Mouse (Mus musculus): ENCODE results near the gene Gm10277. TPM values are rescaled to one million over a fixed set of nuclear protein-coding genes. Genes with fewer than 3 reads are reported as not detected.
A peak's percentile ranks its signal among the peaks of the same experiment; 100 is the strongest.

The Gm10277 gene
- polyA plus RNA-seq, 1 experiment: not detected

DNA sequence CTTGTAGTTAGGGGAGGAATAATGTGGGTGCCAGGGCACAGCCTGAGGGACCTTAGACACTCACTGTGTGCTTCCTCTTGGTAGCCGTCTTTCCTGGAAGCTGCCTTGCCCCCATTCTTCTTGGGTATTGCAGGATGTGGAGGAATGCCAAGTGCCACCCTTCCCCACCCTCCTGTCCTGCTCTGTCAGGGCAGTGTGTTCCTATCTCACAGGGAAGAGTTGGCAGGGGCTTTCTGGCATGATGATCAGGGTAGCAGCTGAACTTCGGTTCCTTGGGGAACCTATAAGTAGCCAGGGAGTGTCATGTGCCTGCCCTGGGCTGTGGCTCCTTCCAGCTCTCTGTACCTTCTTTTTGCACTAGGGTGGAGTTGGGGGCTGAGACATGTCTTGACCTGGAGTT lies 26.4 kb upstream of the Gm10277 start:
- H3K36me3 ChIP-seq (ENCODE audit: control insufficient read depth, insufficient read depth, low read length): peaks cover 23% of the 10 kb centered on the region
- WGBS: 73% methylated on average over 2 of the region's 2 CpGs
- DNase-seq (ENCODE audit: low read depth in 1 of 2, low spot score in 2 of 2): no peak

DNA sequence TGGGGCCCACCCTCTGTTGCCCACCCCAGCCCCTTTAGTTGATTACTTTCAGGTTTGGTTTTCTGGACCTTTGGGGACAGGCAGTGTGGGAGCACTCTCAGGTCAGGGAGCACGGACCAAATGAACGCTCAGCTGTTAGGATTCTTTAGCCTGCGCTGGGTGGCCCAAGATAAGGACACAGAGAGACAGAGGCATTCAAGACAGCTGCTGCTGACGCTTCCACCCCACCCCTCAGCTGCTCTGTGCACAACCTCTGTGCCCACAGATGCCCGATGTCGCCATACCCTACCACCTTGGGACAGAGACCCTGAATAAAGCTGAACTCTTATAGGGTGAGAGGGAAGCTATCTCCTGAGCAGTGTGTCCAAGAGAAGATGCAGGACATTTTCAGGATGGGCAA lies 22.5 kb upstream of the Gm10277 start:
- no peaks in the 10 kb centered on the region for H3K27me3 ChIP-seq (ENCODE audit: control insufficient read depth, insufficient read depth, low read length)
- no peak for DNase-seq (ENCODE audit: low read depth in 1 of 2, low spot score in 2 of 2)
- 95% methylated on average over 6 of the region's 6 CpGs for WGBS
- H3K4me1 ChIP-seq (ENCODE audit: control insufficient read depth, insufficient read depth, insufficient read length): no peaks in the 10 kb centered on the region
- no peak overlapping the region for H3K4me3 ChIP-seq (ENCODE audit: extremely low read depth, insufficient read depth, insufficient read length)
- TF ChIP-seq CTCF (IDR thresholded peaks at IDR 0.05; ENCODE audit: extremely low read depth, insufficient read depth, insufficient read length, insufficient replicate concordance): no peak
- no peak for TF ChIP-seq POLR2A (IDR thresholded peaks at IDR 0.05; ENCODE audit: low read depth, low read length)
- peaks cover 10% of the 10 kb centered on the region for H3K36me3 ChIP-seq (ENCODE audit: control insufficient read depth, insufficient read depth, low read length)
- no peak overlapping the region for H3K27ac ChIP-seq (ENCODE audit: insufficient read depth, low read length)

More for the DNA sequence above, 26.4 kb upstream of the Gm10277 start:
- Histone ChIP-seq H3K27me3 (ENCODE audit: control insufficient read depth, insufficient read depth, low read length) (no peaks in the 10 kb centered on the region), H3K4me1 (ENCODE audit: control insufficient read depth, insufficient read depth, insufficient read length) (no peaks in the 10 kb centered on the region), H3K4me3 (ENCODE audit: extremely low read depth, insufficient read depth, insufficient read length) (no peak overlapping the region), H3K27ac (ENCODE audit: insufficient read depth, low read length) (no peak overlapping the region)
- TF ChIP-seq POLR2A (IDR thresholded peaks at IDR 0.05; ENCODE audit: low read depth, low read length) (no peak), CTCF (IDR thresholded peaks at IDR 0.05; ENCODE audit: extremely low read depth, insufficient read depth, insufficient read length, insufficient replicate concordance) (no peak)

DNA sequence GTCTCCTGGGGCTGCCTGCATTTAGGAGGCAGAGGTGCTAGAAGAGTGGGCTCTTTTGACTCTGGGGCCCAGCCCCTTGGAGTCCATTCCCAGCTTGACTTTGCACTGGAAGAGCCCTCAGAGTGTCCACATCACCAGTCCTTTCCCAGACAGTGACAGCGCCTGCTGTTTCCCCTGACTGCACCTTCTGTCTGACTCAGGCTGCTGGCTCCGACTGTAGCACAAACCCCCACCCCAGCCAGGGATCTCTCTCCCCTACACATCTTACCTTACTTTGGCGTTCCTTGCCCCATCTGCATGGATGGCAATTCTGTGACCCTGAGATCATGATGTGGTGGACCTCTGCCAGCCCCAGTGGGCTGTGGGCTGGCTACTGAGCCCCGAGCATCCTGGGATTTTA lies 21.7 kb upstream of the Gm10277 start:
- Histone ChIP-seq H3K4me1 (ENCODE audit: control insufficient read depth, insufficient read depth, insufficient read length) (no peaks in the 10 kb centered on the region), H3K4me3 (ENCODE audit: extremely low read depth, insufficient read depth, insufficient read length) (no peak overlapping the region), H3K27me3 (ENCODE audit: control insufficient read depth, insufficient read depth, low read length) (no peaks in the 10 kb centered on the region), H3K27ac (ENCODE audit: insufficient read depth, low read length) (no peak overlapping the region), H3K36me3 (ENCODE audit: control insufficient read depth, insufficient read depth, low read length) (peaks cover 10% of the 10 kb centered on the region)
- DNase-seq (ENCODE audit: low read depth in 1 of 2, low spot score in 2 of 2): no peak
- WGBS: 94% methylated on average over 4 of the region's 4 CpGs
- no peak for TF ChIP-seq CTCF (IDR thresholded peaks at IDR 0.05; ENCODE audit: extremely low read depth, insufficient read depth, insufficient read length, insufficient replicate concordance)
- TF ChIP-seq POLR2A (IDR thresholded peaks at IDR 0.05; ENCODE audit: low read depth, low read length): no peak

DNA sequence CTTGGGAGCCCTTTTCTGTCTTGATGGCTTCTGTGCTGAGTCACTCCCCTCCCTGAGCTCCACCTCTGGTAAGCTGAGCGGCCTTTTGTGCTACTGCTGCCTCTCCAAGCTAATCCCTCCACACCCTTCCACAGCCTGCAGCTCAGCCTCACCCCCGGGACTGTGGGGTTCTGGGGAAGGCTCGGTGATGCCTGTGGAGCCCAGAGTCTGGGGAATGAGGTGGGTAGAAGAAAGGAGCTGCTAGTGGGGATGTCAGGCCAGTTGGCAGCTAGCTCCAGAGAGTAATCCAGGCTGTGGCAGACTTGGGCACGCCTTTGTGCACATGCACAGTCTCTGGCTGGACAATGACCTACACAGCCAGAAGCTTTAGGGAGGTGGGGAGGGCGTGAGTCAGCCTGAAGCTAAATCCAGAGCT lies 20.5 kb upstream of the Gm10277 start:
- TF ChIP-seq POLR2A (IDR thresholded peaks at IDR 0.05; ENCODE audit: low read depth, low read length): no peak
- TF ChIP-seq CTCF (IDR thresholded peaks at IDR 0.05; ENCODE audit: extremely low read depth, insufficient read depth, insufficient read length, insufficient replicate concordance): no peak
- H3K27me3 ChIP-seq (ENCODE audit: control insufficient read depth, insufficient read depth, low read length): no peaks in the 10 kb centered on the region
- H3K27ac ChIP-seq (ENCODE audit: insufficient read depth, low read length): no peak overlapping the region
- no peak overlapping the region for H3K4me3 ChIP-seq (ENCODE audit: extremely low read depth, insufficient read depth, insufficient read length)
- no peak for DNase-seq (ENCODE audit: low read depth in 1 of 2, low spot score in 2 of 2)
- peaks cover 5% of the 10 kb centered on the region; the same call in 1 of the 2 replicates for H3K4me1 ChIP-seq (ENCODE audit: control insufficient read depth, insufficient read depth, insufficient read length)
- WGBS: 82% methylated on average over 5 of the region's 5 CpGs
- H3K36me3 ChIP-seq (ENCODE audit: control insufficient read depth, insufficient read depth, low read length): peaks cover 9% of the 10 kb centered on the region

DNA sequence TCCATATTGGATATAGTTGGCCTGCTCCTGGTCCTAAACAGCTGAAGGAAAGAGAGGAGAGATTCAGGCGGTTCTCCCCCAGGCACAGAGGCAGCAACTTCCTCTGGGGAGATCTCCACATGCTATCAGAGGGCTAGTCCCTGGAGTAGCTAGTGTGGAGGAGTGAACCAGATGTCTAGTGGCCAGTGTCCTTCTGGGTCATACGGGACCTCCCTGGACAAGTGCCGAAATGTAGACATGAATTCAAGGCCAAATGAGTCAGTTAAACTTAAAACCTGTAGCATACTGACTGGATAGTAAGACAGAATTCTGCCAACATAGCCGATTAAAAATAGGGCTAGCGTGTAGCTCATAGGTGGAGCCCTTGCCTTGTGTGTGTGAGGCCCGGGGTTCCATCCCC lies 19.3 kb upstream of the Gm10277 start:
- 88% methylated on average over 6 of the region's 6 CpGs for WGBS
- no peak overlapping the region for H3K4me3 ChIP-seq (ENCODE audit: extremely low read depth, insufficient read depth, insufficient read length)
- TF ChIP-seq CTCF (IDR thresholded peaks at IDR 0.05; ENCODE audit: extremely low read depth, insufficient read depth, insufficient read length, insufficient replicate concordance): no peak
- no peak for TF ChIP-seq POLR2A (IDR thresholded peaks at IDR 0.05; ENCODE audit: low read depth, low read length)
- peaks cover under 1% of the 10 kb centered on the region for H3K36me3 ChIP-seq (ENCODE audit: control insufficient read depth, insufficient read depth, low read length)
- H3K27me3 ChIP-seq (ENCODE audit: control insufficient read depth, insufficient read depth, low read length): no peaks in the 10 kb centered on the region
- no peak for DNase-seq (ENCODE audit: low read depth in 1 of 2, low spot score in 2 of 2)
- H3K27ac ChIP-seq (ENCODE audit: insufficient read depth, low read length): no peak overlapping the region
- H3K4me1 ChIP-seq (ENCODE audit: control insufficient read depth, insufficient read depth, insufficient read length): peaks cover 6% of the 10 kb centered on the region; the same call in 1 of the 2 replicates

DNA sequence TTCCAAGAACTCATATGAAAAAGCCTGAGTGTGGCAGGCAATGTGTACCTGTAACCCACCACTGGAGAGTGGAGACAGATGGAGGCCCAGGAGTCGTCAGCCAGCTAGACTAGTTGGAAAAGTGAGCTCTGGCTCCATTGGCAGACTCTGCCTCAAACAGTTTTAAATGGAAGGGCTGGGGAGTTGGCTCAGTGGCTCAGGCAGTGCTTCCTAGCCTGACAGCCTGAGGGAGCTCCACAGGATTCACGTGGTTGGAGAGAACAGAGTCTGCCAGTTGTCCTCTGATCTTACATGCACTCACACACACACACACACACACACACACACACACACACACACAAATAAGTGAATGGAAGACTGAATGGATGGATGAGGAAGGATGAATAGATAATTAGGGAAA lies 18.7 kb upstream of the Gm10277 start:
- Histone ChIP-seq H3K36me3 (ENCODE audit: control insufficient read depth, insufficient read depth, low read length) (no peaks in the 10 kb centered on the region; the same call in 1 of the 2 replicates), H3K27me3 (ENCODE audit: control insufficient read depth, insufficient read depth, low read length) (no peaks in the 10 kb centered on the region), H3K27ac (ENCODE audit: insufficient read depth, low read length) (no peak overlapping the region), H3K4me1 (ENCODE audit: control insufficient read depth, insufficient read depth, insufficient read length) (peaks cover 6% of the 10 kb centered on the region; the same call in 1 of the 2 replicates), H3K4me3 (ENCODE audit: extremely low read depth, insufficient read depth, insufficient read length) (no peak overlapping the region)
- WGBS: 72% methylated on average over 2 of the region's 2 CpGs
- no peak for TF ChIP-seq CTCF (IDR thresholded peaks at IDR 0.05; ENCODE audit: extremely low read depth, insufficient read depth, insufficient read length, insufficient replicate concordance)
- TF ChIP-seq POLR2A (IDR thresholded peaks at IDR 0.05; ENCODE audit: low read depth, low read length): no peak
- no peak for DNase-seq (ENCODE audit: low read depth in 1 of 2, low spot score in 2 of 2)

DNA sequence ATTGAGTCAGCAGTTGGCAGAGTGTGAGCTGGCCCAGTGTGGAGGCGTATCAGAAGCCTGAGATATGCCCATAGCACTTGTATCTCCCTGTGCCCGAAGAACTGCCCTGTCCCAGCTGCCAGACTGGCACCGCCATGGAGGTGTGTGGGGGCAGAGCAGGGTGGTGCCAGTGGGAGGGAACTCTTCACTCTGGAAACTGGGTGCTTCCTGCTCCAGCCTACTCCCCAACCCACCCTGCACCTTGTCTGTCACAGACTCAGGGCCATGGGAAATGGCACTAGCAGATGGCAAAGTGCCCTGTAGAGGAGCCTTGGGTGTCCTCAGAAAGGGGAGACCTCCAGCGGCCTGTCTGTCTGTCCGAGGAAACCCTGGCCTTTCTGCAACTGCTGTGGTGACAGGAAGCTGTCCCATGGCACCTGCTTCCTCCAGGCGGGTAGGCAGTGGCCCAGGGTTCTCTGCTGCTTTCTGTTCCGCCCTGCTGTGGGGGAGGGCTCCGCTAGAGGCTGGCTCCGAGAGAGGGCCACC lies 14.9 kb upstream of the Gm10277 start:
- Histone ChIP-seq H3K27ac (ENCODE audit: insufficient read depth, low read length) (peak overlapping the region; percentile 88), H3K4me3 (ENCODE audit: extremely low read depth, insufficient read depth, insufficient read length) (peak overlapping the region; percentile 72), H3K27me3 (ENCODE audit: control insufficient read depth, insufficient read depth, low read length) (no peaks in the 10 kb centered on the region), H3K4me1 (ENCODE audit: control insufficient read depth, insufficient read depth, insufficient read length) (peaks cover 13% of the 10 kb centered on the region; the same call in 1 of the 2 replicates), H3K36me3 (ENCODE audit: control insufficient read depth, insufficient read depth, low read length) (no peaks in the 10 kb centered on the region)
- no peak for TF ChIP-seq CTCF (IDR thresholded peaks at IDR 0.05; ENCODE audit: extremely low read depth, insufficient read depth, insufficient read length, insufficient replicate concordance)
- TF ChIP-seq POLR2A (IDR thresholded peaks at IDR 0.05; ENCODE audit: low read depth, low read length): peak; percentile 42; the same call in 1 of the 2 replicates
- WGBS: 5% methylated on average over 9 of the region's 9 CpGs
- peak in 1 of 2 experiments; percentile 82 for DNase-seq (ENCODE audit: low read depth in 1 of 2, low spot score in 2 of 2)

All from spleen, adult 2 months (tissue).